Mouse (Mus musculus): Measurements from ENCODE around the gene Psma6.

GRCm38 (mm10) chr12:55432920-55433284 is 48.9 kb downstream of the Psma6 start:
- TF ChIP-seq CTCF (IDR thresholded peaks at IDR 0.05; ENCODE audit: control insufficient read depth, insufficient read depth, insufficient replicate concordance, low read depth, low read length) (peak; percentile 33; the same call in 1 of the 2 replicates), POLR2A (IDR thresholded peaks at IDR 0.05; ENCODE audit: control insufficient read depth, low read depth, low read length) (no peak)

All from testis, adult 2 months (tissue).